Mouse (Mus musculus): ENCODE results near the gene Gtf2a2. TPM values are rescaled to one million over a fixed set of nuclear protein-coding genes. Genes with fewer than 3 reads are reported as not detected.

Gene Gtf2a2
- polyA plus RNA-seq, 1 experiment from 2014 or later: 246 TPM

Other genes starting within 250 kb of the Gtf2a2 start
- gene Bnip2, start 23.1 kb upstream of the Gtf2a2 start, polyA plus RNA-seq (2014; fragmentation: Nextera tagmentation; extraction: Ambion mirVana): 124 and 138 TPM in 2 replicates
- gene Gcnt3, start 25.5 kb downstream of the Gtf2a2 start, polyA plus RNA-seq (2014; fragmentation: Nextera tagmentation; extraction: Ambion mirVana): not detected in 2 replicates
- gene Fam81a, start 130.0 kb downstream of the Gtf2a2 start, polyA plus RNA-seq (2014; fragmentation: Nextera tagmentation; extraction: Ambion mirVana): 2.0 and 2.1 TPM in 2 replicates
- 13.0 and 14.8 TPM in 2 replicates for gene Myo1e, start 194.8 kb downstream of the Gtf2a2 start, polyA plus RNA-seq (2014; fragmentation: Nextera tagmentation; extraction: Ambion mirVana)

Measured in embryonic facial prominence, embryonic 11.5 days (tissue).